Mouse (Mus musculus) T-helper 17 cell (primary cell): ENCODE data around the gene Gm14418.

Experiments
- in situ Hi-C, 2 experiments: fragments of 300-600 bp; cut with MboI, MseI; formaldehyde crosslinking; loops; 1 replicate in 1 of 2; 2 replicates in 1 of 2; pipeline ENCODE4 v1.15.1; 2025; ENCODE audit warnings: high pct_unique_total_duplicates in 2 of 2

Gene Gm14418

DNA sequence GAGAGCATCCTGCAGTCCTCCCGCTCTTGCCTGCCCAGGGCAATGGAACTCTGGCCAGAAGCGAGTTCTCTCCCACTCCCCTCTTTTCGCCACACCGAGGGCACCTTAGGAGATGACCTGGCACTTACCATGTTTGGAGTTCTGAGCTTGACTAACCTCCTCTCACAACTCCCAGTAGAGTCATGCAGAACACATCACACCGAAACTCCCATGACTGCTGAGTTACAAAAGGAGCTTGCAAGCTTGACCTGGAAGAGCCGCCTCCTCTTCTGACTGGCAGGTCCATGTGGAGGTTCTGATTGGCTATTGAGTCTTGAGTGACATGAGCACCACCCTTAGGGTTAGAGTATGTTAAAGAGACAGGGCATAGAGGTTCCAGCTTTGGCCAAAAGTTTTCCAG is at the start of gene Gm14418:
Gene Gm14418 (minus strand): TSS at position 225 of the 400 bp plus-strand sequence.
- in situ Hi-C loops = loop anchor here (5.0 to 10.0 kb wide), 2 partner anchors 107 to 359 kb away; partner anchors contain the start of gene Gm14322 (in 1 of the 2)
